Mouse (Mus musculus): Measurements from ENCODE around the gene Guca1b.

- no peak for TF ChIP-seq CTCF (IDR thresholded peaks at IDR 0.05; ENCODE audit: borderline replicate concordance, extremely low read depth, insufficient read depth, insufficient read length)
- TF ChIP-seq POLR2A (IDR thresholded peaks at IDR 0.05; ENCODE audit: borderline replicate concordance, extremely low read depth, insufficient read depth, insufficient read length, poor library complexity, severe bottlenecking): peak; percentile 57; the same call in 1 of the 2 replicates
Measured at GRCm38 (mm10) chr17:47368401-47369086, 16.6 kb upstream of the Guca1b start, which contains the start of gene Mrps10.
